14 mouse cellular contexts compared by ENCODE assay signal in genomic region chr12:12023819-12024470, GRCm38 (mm10).
DNase-seq lines count a peak whose midpoint lies in the region.
"Had no signal": no experiment of that assay in that cellular context is flagged by ENCODE, and none has a peak within 500 bp of the region (broad histone marks: within the 10 kb centered on the region; RNA-seq: fewer than 3 reads in every experiment).

No protein-coding gene starts in this region.

- DNase-seq in layer of hippocampus, adult 8-10 months (ENCODE audit: low spot score in 2 of 2) = peak; percentile 7 to 8
- no peak for DNase-seq in layer of hippocampus, postnatal 14 days (ENCODE audit: low spot score in 2 of 2)
- DNase-seq in right cerebral cortex, adult 2 months (ENCODE audit: low spot score in 2 of 2) = peak; percentile 28 to 45
- DNase-seq in right cerebral cortex, postnatal 14 days = no peak
- DNase-seq in left cerebral cortex, adult 9 months (ENCODE audit: low spot score in 2 of 2) = peak; percentile 40 to 69
- no peak for DNase-seq in spleen, postnatal 4 days (ENCODE audit: low spot score in 2 of 2)
- DNase-seq in ovary, postnatal 10 days (ENCODE audit: low spot score) = no peak
- DNase-seq: adrenal gland, postnatal 25 days; cerebellum, adult 8-10 months; gastrocnemius, adult 2 months; heart, adult 11 months; heart, postnatal 4 days; kidney, adult 8-10 months; kidney, postnatal 25 days had no signal

Comparison
In these comparisons a context has a peak if more than half of its experiments do, and no peak if none do; other contexts are left out.
1. DNase-seq: peak in layer of hippocampus, adult 8-10 months (2 of 2), right cerebral cortex, adult 2 months (2 of 2) and left cerebral cortex, adult 9 months (2 of 2); none in layer of hippocampus, postnatal 14 days (0 of 2), right cerebral cortex, postnatal 14 days (single experiment), spleen, postnatal 4 days (0 of 2) and ovary, postnatal 10 days (single experiment).